8 mouse cellular contexts compared by ENCODE assay signal in the genomic region with DNA sequence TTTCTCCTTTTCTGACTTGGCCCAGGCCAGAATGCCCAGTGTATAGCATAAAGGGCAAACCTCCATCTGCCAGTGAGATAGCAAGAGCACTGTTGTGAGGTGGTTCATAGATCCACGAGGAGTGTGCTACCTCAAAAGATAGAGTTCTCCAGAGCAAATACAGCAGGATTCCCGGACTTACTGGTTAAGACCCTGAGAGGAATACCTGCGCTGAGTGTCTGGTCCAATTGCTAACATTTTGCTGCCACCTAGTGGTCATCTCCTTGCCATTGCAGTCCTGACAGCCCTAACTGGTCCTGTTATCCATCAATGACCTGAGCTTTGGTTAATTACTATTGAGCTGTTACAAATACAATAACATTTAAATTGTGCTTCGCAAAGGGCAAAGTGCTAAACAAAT.
DNase-seq lines count a peak whose midpoint lies in the region; TF ChIP-seq lines count a peak whose summit lies in the region.

No protein-coding gene starts in this region.

- peaks cover 29% of the 10 kb centered on the region for H3K4me1 ChIP-seq in forebrain, embryonic 10.5 days
- no peaks in the 10 kb centered on the region; the same call in 1 of the 2 replicates for H3K4me1 ChIP-seq in lung, adult 2 months (ENCODE audit: control insufficient read depth, insufficient read depth, low read length)

- no peak for TF ChIP-seq POLR2A in lung, adult 2 months (IDR thresholded peaks at IDR 0.05; ENCODE audit: borderline replicate concordance, extremely low read depth, low read depth, low read length)

- no peaks in the 10 kb centered on the region for H3K9me3 ChIP-seq in forebrain, embryonic 10.5 days

- H3K36me3 ChIP-seq in forebrain, embryonic 10.5 days (replicated peaks) = no peaks in the 10 kb centered on the region

- TF ChIP-seq CTCF in lung, adult 2 months (IDR thresholded peaks at IDR 0.05; ENCODE audit: insufficient read depth, low read length) = peak; percentile 84

- H3K4me3 ChIP-seq in forebrain, embryonic 10.5 days = no peak overlapping the region
- H3K4me3 ChIP-seq in lung, adult 2 months (replicated peaks; ENCODE audit: extremely low read depth, low read depth, low read length) = no peak overlapping the region

- DNase-seq in ES-CJ7 (ENCODE audit: low read depth, low spot score) = peak; percentile 81
- peak; percentile 70 for DNase-seq in brain, embryonic 18.5 days (ENCODE audit: low read depth, low spot score)
- DNase-seq in forebrain, embryonic 10.5 days (ENCODE audit: extremely low spot score, low spot score) = peak; percentile 76
- peak; percentile 54 to 61 for DNase-seq in heart, postnatal 36 days
- peak; percentile 38 for DNase-seq in large intestine, adult 2 months (ENCODE audit: low read depth, low spot score)
- DNase-seq in lung, adult 2 months = peak; percentile 42
- DNase-seq in ovary, adult 18-20 months (ENCODE audit: low spot score) = peak; percentile 23
- peak; percentile 78 for DNase-seq in thymus, postnatal 0 days (ENCODE audit: low spot score)

- WGBS in forebrain, embryonic 10.5 days = 5% methylated on average over 4 of the region's 4 CpGs
- WGBS in large intestine, adult 2 months = 2% methylated on average over 4 of the region's 4 CpGs
- WGBS in lung, adult 2 months = 2% methylated on average over 4 of the region's 4 CpGs

- H3K27ac ChIP-seq in forebrain, embryonic 10.5 days = no peak overlapping the region

- H3K27me3 ChIP-seq in forebrain, embryonic 10.5 days (ENCODE audit: poor library complexity, severe bottlenecking) = no peaks in the 10 kb centered on the region

- intact Hi-C loops in heart, postnatal 36 days (cut with DNase I) = loop anchor here (1.0 kb wide), 4 partner anchors 193 to 983 kb away; no protein-coding TSS in a partner anchor

Comparison
In these comparisons a context has a peak if more than half of its experiments do, and no peak if none do; other contexts are left out.
1. DNase-seq: peak in every context shown above with its lines; median percentile 81 in ES-CJ7; 78 in thymus, postnatal 0 days; 76 in forebrain, embryonic 10.5 days; 70 in brain, embryonic 18.5 days; 58 in heart, postnatal 36 days; 42 in lung, adult 2 months; 38 in large intestine, adult 2 months; 23 in ovary, adult 18-20 months.